Mouse (Mus musculus) hindbrain, embryonic 12.5 days (tissue): ENCODE measurements around the gene Mefv. TPM values are rescaled to one million over a fixed set of nuclear protein-coding genes. Genes with fewer than 3 reads are reported as not detected.
"Not testable (repeated sequence)": the region's sequence is repeated elsewhere in the genome, so short reads cannot be mapped to it uniquely, and the experiment has no call there.

Experiments
- ATAC-seq: fragments of 200-750 bp; cut with Nextera tagmentation; 2 replicates; pipeline ENCODE4 v1.8.0; 2017; ENCODE audit warnings: moderate TSS enrichment; ENCODE audit not compliant: low FRiP score
- H3K27ac ChIP-seq: fragments of 300-500 bp; sonication (generic); 2 replicates; pipeline ENCODE4 v1.5.1; 2016; ENCODE audit warnings: mild to moderate bottlenecking
- H3K27me3 ChIP-seq: fragments of 300-500 bp; sonication (generic); 2 replicates; pipeline ENCODE4 v1.6.1; 2016; ENCODE audit warnings: mild to moderate bottlenecking
- H3K36me3 ChIP-seq: fragments of 300-500 bp; sonication (generic); 2 replicates; pipeline ENCODE4 v1.6.1; 2016; ENCODE audit warnings: mild to moderate bottlenecking
- H3K4me1 ChIP-seq: fragments of 300-500 bp; sonication (generic); 2 replicates; pipeline ENCODE4 v1.6.1; 2016
- H3K4me2 ChIP-seq: fragments of 300-500 bp; sonication (generic); replicated peaks from 2 replicates; pipeline ENCODE4 v1.6.1; 2016; ENCODE audit warnings: mild to moderate bottlenecking
- H3K4me3 ChIP-seq: fragments of 300-500 bp; sonication (generic); 2 replicates; pipeline ENCODE4 v1.5.1; 2016; ENCODE audit warnings: mild to moderate bottlenecking
- H3K9ac ChIP-seq: fragments of 300-500 bp; sonication (generic); 2 replicates; pipeline ENCODE4 v1.6.1; 2016; ENCODE audit warnings: mild to moderate bottlenecking, moderate library complexity
- H3K9me3 ChIP-seq: fragments of 300-500 bp; sonication (generic); replicated peaks from 2 replicates; pipeline ENCODE4 v1.6.1; 2016; ENCODE audit warnings: mild to moderate bottlenecking
- WGBS: fragments of 180-500 bp; shearing (Covaris S2); methylation state at CpG from one replicate; pipeline ENCODE4 v1.1.7; 2016; 5-methylcytosine and 5-hydroxymethylcytosine counted together
- polyA plus RNA-seq: library from polyadenylated mRNA; unstranded; fragments of >200 nt; fragmentation: Nextera tagmentation; extraction: Ambion mirVana; gene quantifications from 2 replicates; pipeline ENCODE4 v1.2.1, GENCODE M21; 2016

Gene Mefv
- polyA plus RNA-seq, 1 experiment from 2014 or later: not detected

DNA sequence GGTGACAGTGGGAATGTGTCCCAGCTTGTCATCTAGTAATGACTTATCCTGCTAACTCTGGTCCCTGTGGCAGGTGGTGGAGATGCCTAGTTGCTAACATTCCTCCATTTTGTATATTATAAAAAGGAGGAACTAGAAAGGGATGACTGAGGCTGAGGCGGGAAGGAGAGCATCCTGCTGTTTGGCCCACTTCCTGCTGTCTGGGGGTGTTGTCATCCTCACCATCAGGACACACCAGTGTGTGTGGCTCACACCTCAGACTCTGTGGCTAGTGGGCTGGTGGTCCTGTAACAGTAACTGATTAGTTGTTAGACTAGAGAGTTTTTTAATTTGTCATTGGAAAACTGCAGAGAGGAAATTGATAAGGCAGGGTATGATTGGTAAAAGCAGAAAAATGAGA lies 17.0 kb downstream of the Mefv start:
- no peaks in the 10 kb centered on the region for H3K27me3 ChIP-seq
- no peaks in the 10 kb centered on the region for H3K36me3 ChIP-seq
- H3K4me1 ChIP-seq: no peaks in the 10 kb centered on the region
- H3K4me3 ChIP-seq: no peak overlapping the region
- H3K9me3 ChIP-seq: peaks cover 11% of the 10 kb centered on the region
- no peak overlapping the region for H3K4me2 ChIP-seq
- no peak overlapping the region for H3K9ac ChIP-seq
- ATAC-seq: no peak
- 77% methylated on average over 1 of the region's 1 CpGs for WGBS
- no peak overlapping the region for H3K27ac ChIP-seq

DNA sequence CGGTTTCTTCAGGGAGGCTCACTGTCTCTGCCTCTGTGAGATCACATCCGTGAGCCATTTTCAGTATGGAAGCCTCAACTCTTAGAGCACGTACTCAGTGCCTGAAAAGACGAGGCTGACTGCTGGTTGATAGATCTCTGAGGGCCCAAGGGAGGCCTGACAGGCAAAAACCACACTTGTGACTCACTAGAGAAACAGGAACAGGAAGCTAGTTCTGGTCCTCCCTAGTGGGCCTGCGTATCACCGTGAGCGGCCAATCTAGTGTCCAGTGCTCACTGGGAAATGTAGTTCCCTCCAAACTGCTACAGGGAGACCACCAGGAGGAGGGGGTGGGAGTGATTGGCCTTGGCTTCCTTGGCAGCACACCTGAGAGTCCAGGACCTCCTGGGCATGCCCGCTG lies 18.6 kb downstream of the Mefv start:
- 84% methylated on average over 8 of the region's 8 CpGs for WGBS
- Histone ChIP-seq H3K9me3 (peaks cover 11% of the 10 kb centered on the region), H3K9ac (no peak overlapping the region), H3K4me3 (no peak overlapping the region), H3K36me3 (no peaks in the 10 kb centered on the region), H3K4me1 (no peaks in the 10 kb centered on the region), H3K27me3 (no peaks in the 10 kb centered on the region), H3K4me2 (no peak overlapping the region), H3K27ac (no peak overlapping the region)
- ATAC-seq: no peak

DNA sequence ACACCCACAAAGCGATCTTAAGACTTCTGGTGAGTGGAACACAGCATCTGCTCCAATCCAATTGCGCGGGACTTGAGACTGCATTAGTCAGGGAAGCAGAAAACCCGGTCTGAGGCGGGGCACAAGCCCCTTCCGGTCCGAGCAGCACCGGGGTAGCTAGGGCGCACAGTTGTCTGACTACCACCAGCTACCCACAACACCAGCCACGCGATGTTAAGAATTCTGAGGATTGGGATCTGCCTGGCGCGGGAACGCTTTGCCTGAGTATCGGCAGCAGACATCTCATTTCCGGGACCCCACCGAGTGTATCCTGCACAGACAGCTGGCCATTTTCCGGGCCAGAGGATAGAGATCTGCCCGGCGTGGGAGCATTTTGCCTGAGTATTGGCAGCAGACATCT lies 28.3 kb downstream of the Mefv start:
- not testable (repeated sequence) for H3K27ac ChIP-seq, H3K27me3 ChIP-seq, H3K4me1 ChIP-seq, H3K4me2 ChIP-seq, H3K36me3 ChIP-seq, ATAC-seq, H3K9ac ChIP-seq, H3K4me3 ChIP-seq
- 0 out of 2 replicates have a peak, but pooled peaks cover 12% of the 10 kb centered on the region for H3K9me3 ChIP-seq
- WGBS: 51% methylated on average over 20 of the region's 20 CpGs

Other genes starting within 250 kb of the Mefv start
- not detected in 2 replicates for gene Olfr161, start 127.1 kb downstream of the Mefv start, polyA plus RNA-seq
- 54.4 and 56.7 TPM in 2 replicates for gene Zfp263, start 26.0 kb upstream of the Mefv start, polyA plus RNA-seq
- gene Olfr15, start 112.8 kb upstream of the Mefv start, polyA plus RNA-seq: not detected in 2 replicates
- 2.0 and 2.1 TPM in 2 replicates for gene Zfp174, start 129.2 kb upstream of the Mefv start, polyA plus RNA-seq
- gene Naa60, start 154.3 kb upstream of the Mefv start, polyA plus RNA-seq: 64.2 and 65.7 TPM in 2 replicates
- 12.1 and 13.4 TPM in 2 replicates for gene Zfp597, start 166.5 kb upstream of the Mefv start, polyA plus RNA-seq
- 3.0 and 3.2 TPM in 2 replicates for gene Gm20695, start 166.6 kb upstream of the Mefv start, polyA plus RNA-seq
- 7.2 and 8.0 TPM in 2 replicates for gene 1700037C18Rik, start 190.6 kb upstream of the Mefv start, polyA plus RNA-seq
- 30.3 and 31.2 TPM in 2 replicates for gene Cluap1, start 190.7 kb upstream of the Mefv start, polyA plus RNA-seq